Mouse (Mus musculus) ES-Bruce4 (cell line): Measurements from ENCODE around the gene 0610030E20Rik. TPM values are rescaled to one million over a fixed set of nuclear protein-coding genes. Genes with fewer than 3 reads are reported as not detected.

Experiments
- H3K27ac ChIP-seq: 2 replicates; pipeline ENCODE4 v1.5.1; 2012; ENCODE audit warnings: low read length, inconsistent platforms; ENCODE audit not compliant: insufficient read depth
- H3K27me3 ChIP-seq: 2 replicates; pipeline ENCODE4 v1.6.1; 2012; ENCODE audit warnings: mild to moderate bottlenecking, low read length, inconsistent platforms; ENCODE audit not compliant: control insufficient read depth, poor library complexity, insufficient read depth, severe bottlenecking
- H3K36me3 ChIP-seq: 2 replicates; pipeline ENCODE4 v1.6.1; 2012; ENCODE audit warnings: inconsistent platforms, mild to moderate bottlenecking, low read length, moderate library complexity; ENCODE audit not compliant: control insufficient read depth, poor library complexity, insufficient read depth, severe bottlenecking
- H3K4me1 ChIP-seq: one replicate; pipeline ENCODE4 v1.8.1; 2011; ENCODE audit warnings: low read length; ENCODE audit not compliant: control insufficient read depth, insufficient read depth
- H3K4me3 ChIP-seq: 2 replicates; pipeline ENCODE4 v1.5.1; 2011; ENCODE audit warnings: low read depth, mild to moderate bottlenecking, low read length
- H3K9ac ChIP-seq: 2 replicates; pipeline ENCODE4 v1.6.1; 2012; ENCODE audit warnings: low read depth, mild to moderate bottlenecking, inconsistent platforms; ENCODE audit not compliant: poor library complexity, severe bottlenecking
- H3K9me3 ChIP-seq: replicated peaks from 2 replicates; pipeline ENCODE4 v1.6.1; 2012; ENCODE audit warnings: mild to moderate bottlenecking, low read length, inconsistent platforms; ENCODE audit not compliant: control insufficient read depth, poor library complexity, insufficient read depth, severe bottlenecking
- CTCF ChIP-seq: IDR thresholded peaks from one replicate; pipeline ENCODE4 v1.8.1; 2011; ENCODE audit warnings: low read depth, low read length
- EP300 ChIP-seq: IDR thresholded peaks from 2 replicates; pipeline ENCODE4 v1.6.1; 2011; ENCODE audit warnings: low read depth, low read length; ENCODE audit not compliant: insufficient read depth
- POLR2A ChIP-seq: IDR thresholded peaks from one replicate; pipeline ENCODE4 v1.8.1; 2011; ENCODE audit warnings: low read length; ENCODE audit not compliant: insufficient read depth
- polyA plus RNA-seq: library from polyadenylated mRNA; stranded (reverse); fragments of >200 nt; gene quantifications from 2 replicates; pipeline ENCODE4 v1.2.4, GENCODE M21; 2011; ENCODE audit warnings: low read depth; ENCODE audit not compliant: missing spikeins, insufficient read depth, insufficient read length

The 0610030E20Rik gene
- 18.1 and 18.4 TPM in 2 replicates for polyA plus RNA-seq

- Histone ChIP-seq H3K9me3 (no peaks in the 10 kb centered on the region), H3K4me3 (peak within 1 kb of the TSS; percentile 59), H3K36me3 (peaks cover 12% of the 10 kb centered on the region), H3K27me3 (no peaks in the 10 kb centered on the region), H3K4me1 (no peaks in the 10 kb centered on the region), H3K9ac (peak within 1 kb of the TSS; percentile 88), H3K27ac (no peak within 1 kb of the TSS)
- TF ChIP-seq CTCF (peak; percentile 34), POLR2A (no peak), EP300 (no peak)
Measured at GRCm38 (mm10) chr6:72347166-72347941, at the start of gene 0610030E20Rik. Gene 0610030E20Rik (plus strand): TSS chr6:72347317.

GRCm38 (mm10) chr6:72297825-72298224 lies 49.3 kb upstream of the 0610030E20Rik start:
- no peaks in the 10 kb centered on the region for H3K9me3 ChIP-seq
- H3K9ac ChIP-seq: no peak overlapping the region
- no peak for TF ChIP-seq EP300
- no peak for TF ChIP-seq POLR2A
- TF ChIP-seq CTCF: no peak
- no peaks in the 10 kb centered on the region for H3K36me3 ChIP-seq
- no peak overlapping the region for H3K4me3 ChIP-seq
- no peaks in the 10 kb centered on the region for H3K4me1 ChIP-seq
- no peak overlapping the region for H3K27ac ChIP-seq
- H3K27me3 ChIP-seq: no peaks in the 10 kb centered on the region

GRCm38 (mm10) chr6:72302349-72302925 lies 44.7 kb upstream of the 0610030E20Rik start:
- Histone ChIP-seq H3K4me3 (no peak overlapping the region), H3K36me3 (no peaks in the 10 kb centered on the region), H3K9me3 (no peaks in the 10 kb centered on the region), H3K27me3 (no peaks in the 10 kb centered on the region), H3K9ac (no peak overlapping the region), H3K27ac (no peak overlapping the region), H3K4me1 (no peaks in the 10 kb centered on the region)
- TF ChIP-seq EP300: no peak
- no peak for TF ChIP-seq CTCF
- TF ChIP-seq POLR2A: no peak

- H3K9ac ChIP-seq: no peak overlapping the region
- no peaks in the 10 kb centered on the region for H3K36me3 ChIP-seq
- H3K27me3 ChIP-seq: no peaks in the 10 kb centered on the region
- H3K9me3 ChIP-seq: no peaks in the 10 kb centered on the region
- H3K4me1 ChIP-seq: no peaks in the 10 kb centered on the region
- no peak overlapping the region for H3K4me3 ChIP-seq
- H3K27ac ChIP-seq: no peak overlapping the region
- no peak for TF ChIP-seq CTCF
- TF ChIP-seq EP300: no peak
- no peak for TF ChIP-seq POLR2A
Measured at GRCm38 (mm10) chr6:72303510-72303909, 43.6 kb upstream of the 0610030E20Rik start.

- H3K9ac ChIP-seq: no peak overlapping the region
- H3K27ac ChIP-seq: no peak overlapping the region
- H3K4me3 ChIP-seq: no peak overlapping the region
- TF ChIP-seq EP300 (no peak), CTCF (no peak), POLR2A (no peak)
- H3K27me3 ChIP-seq: no peaks in the 10 kb centered on the region
- H3K9me3 ChIP-seq: no peaks in the 10 kb centered on the region
- H3K36me3 ChIP-seq: peaks cover 2% of the 10 kb centered on the region
- H3K4me1 ChIP-seq: no peaks in the 10 kb centered on the region
Measured at GRCm38 (mm10) chr6:72312198-72312597, 34.9 kb upstream of the 0610030E20Rik start.

GRCm38 (mm10) chr6:72313124-72313867 lies 33.8 kb upstream of the 0610030E20Rik start:
- Histone ChIP-seq H3K4me3 (no peak overlapping the region), H3K27me3 (no peaks in the 10 kb centered on the region), H3K9me3 (no peaks in the 10 kb centered on the region), H3K9ac (no peak overlapping the region), H3K27ac (no peak overlapping the region), H3K36me3 (peaks cover 13% of the 10 kb centered on the region), H3K4me1 (no peaks in the 10 kb centered on the region)
- TF ChIP-seq CTCF: no peak
- no peak for TF ChIP-seq EP300
- no peak for TF ChIP-seq POLR2A
